Mouse (Mus musculus): Measurements from ENCODE around the gene Gzmn.
A peak's percentile ranks its signal among the peaks of the same experiment; 100 is the strongest.
"Not testable (repeated sequence)": the region's sequence is repeated elsewhere in the genome, so short reads cannot be mapped to it uniquely, and the experiment has no call there.

Gzmn gene

DNA sequence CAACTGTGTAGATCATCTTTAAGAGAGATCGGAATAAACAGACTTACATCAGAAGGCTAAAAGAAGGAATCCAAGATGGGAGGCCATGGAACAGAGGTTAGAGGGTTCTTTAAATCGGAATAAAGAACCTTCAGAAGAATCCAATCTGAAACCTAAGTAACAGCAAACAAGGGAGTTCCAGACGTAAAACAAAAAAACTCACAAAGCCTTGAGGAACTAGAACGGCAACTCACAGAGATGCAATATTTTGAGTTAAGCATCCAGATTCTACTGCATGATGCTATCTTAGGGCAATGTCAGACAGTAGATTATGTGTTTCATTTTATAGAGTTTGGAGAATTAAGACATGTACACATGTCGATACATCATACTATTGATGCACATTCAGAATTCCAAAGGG, at the start of gene Gzmn:
TSS of gene Gzmn (minus strand) at position 101 of the 400 bp plus-strand sequence.
- no peak for DNase-seq (ENCODE audit: low spot score in 2 of 2)

DNA sequence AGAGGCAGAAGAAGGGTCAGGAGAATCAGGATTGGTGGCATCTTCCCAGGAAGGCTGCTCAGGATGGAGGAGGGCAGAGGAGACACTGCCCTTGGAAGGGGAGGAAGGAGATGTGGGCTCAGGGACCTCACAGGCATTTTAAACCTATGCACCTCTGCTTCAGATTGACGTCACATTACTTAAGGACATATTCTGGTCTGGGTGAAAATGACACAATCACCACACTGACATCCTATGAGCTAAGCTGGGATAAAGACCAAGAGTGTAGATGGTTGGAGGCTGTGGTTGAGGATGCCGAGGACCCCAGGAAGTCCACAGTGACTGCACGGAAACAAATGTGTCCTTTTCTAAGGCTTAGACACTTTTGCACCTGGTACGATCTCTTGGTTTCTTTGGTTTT, 36.9 kb upstream of the Gzmn start, which contains the start of gene Gzmf:
TSS of gene Gzmf (minus strand) at position 101 of the 400 bp plus-strand sequence.
- no peak for DNase-seq (ENCODE audit: low spot score in 2 of 2)

DNA sequence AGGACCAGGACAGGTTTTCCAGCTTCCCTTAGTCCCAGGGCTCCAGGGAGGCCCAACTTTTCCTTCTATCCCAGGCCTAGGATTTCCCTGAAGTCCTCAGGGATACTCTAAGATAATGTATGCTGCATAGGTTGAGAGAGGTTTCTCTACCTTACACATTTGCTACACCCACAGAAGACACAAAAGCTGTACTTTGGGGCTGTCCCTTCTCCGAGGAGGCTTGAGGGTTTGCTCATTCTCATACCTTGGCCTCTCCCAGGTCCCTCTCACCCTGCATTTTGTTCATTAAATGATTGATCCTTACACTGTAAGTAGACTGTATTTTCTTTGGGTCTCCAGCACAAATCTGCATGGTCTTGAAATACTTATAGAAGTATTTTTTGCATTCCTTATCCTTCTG, 31.2 kb upstream of the Gzmn start:
- no peak for DNase-seq (ENCODE audit: low spot score in 2 of 2)

DNA sequence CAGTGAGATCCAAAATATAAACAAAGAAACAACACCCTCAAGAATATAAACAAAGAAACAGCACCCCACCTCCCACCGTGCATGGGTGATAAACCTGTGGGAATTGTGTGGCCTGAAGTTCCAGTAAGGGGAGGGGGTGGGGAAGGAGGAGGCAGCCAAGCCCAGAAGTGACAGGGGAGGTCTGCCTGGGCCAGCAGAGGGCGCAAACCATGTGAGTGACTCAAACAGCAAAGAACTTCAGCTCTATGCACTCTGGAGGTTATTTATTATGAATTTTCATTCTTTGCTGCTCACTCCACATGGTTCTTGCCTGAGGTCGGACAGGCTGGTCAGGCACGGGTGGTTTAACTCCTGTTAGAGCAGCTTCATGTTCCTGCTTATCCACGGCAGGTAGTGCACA, 30.6 kb upstream of the Gzmn start:
- DNase-seq (ENCODE audit: low spot score in 2 of 2): not testable (repeated sequence)

- DNase-seq (ENCODE audit: low spot score in 2 of 2): peak; percentile 76 to 80
Measured at GRCm38 (mm10) chr14:56203975-56204374, 29.6 kb upstream of the Gzmn start.

DNA sequence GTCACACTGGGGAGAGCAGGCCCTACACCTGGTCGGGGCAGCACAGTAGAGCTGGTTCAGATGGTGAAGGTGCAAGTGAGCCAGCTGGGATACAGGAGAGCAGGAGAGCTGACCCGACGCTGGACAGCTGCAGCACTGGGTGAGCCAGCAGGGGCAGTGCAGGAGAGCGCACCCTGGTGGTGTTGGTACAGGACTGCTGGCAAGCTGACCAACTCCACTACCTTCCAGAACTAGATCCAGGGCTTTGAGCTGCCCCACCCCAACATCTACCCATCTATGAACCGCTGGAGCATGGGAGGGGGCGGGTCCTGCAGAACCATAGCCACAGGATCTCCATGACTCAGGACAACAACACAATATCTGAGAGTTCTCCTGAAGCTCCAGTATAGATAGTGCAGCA, 12.5 kb upstream of the Gzmn start:
- DNase-seq (ENCODE audit: low spot score in 2 of 2): no peak

GRCm38 (mm10) chr14:56186521-56186920, 12.1 kb upstream of the Gzmn start:
- DNase-seq (ENCODE audit: low spot score in 2 of 2): no peak

DNA sequence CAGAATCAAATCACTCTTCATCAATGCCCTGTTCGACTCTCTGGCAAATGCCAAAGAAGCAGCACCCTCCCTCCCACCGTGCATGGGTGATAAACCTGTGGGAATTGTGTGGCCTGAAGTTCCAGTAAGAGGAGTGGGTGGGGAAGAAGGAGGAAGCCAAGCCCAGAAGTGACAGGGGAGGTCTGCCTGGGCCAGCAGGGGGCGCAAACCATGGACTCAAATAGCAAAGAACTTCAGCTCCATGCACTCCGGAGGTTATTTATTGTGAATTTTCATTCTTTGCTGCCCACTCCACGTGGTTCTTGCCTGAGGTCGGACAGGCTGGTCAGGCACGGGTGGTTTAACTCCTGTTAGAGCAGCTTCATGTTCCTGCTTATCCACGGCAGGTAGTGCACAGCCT, 3.3 kb upstream of the Gzmn start:
- DNase-seq (ENCODE audit: low spot score in 2 of 2): peak; percentile 13 to 18

DNA sequence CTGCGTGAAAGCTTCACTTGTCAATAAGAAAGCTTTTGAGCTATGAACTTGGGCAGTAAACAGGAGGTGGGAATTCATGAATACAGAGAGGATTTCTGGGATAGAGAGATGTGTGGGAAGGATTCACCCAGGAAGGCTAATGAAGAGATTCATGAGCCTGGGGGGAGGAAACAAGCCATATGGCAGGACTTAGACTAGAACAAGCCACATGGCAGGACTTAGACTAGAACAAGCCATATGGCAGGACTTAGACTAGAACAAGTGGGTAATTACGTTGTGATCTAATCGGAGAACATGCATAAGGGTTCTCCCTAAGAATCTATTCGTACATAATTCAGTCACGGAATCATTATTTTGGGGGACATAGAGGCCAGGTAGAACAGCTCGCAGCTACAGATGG, 1.0 kb downstream of the Gzmn start:
- peak in 1 of 2 experiments; percentile 22 for DNase-seq (ENCODE audit: low spot score in 2 of 2)

GRCm38 (mm10) chr14:56172744-56173143, 1.7 kb downstream of the Gzmn start:
- DNase-seq (ENCODE audit: low spot score in 2 of 2): no peak

DNA sequence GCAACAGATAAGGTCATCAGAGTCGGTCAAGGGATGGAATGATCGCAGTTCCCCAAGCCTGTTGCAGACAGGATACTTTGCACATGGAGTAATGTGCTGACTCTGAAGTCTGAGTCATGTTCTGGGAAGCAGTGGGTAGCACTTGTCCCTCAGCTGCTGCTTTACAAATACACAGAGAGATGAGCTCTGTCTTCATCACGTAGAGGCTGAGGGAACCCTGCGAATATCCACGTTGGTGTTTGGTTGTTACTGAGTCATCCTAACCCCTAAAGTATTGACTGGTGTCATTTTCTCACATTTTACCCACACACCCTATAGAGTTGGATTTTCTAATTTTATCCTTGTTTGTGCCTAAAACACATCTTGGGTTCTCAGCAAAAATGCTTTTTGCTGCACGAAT, 6.4 kb downstream of the Gzmn start:
- DNase-seq (ENCODE audit: low spot score in 2 of 2): peak; percentile 42 to 54

GRCm38 (mm10) chr14:56162109-56162508, 12.3 kb downstream of the Gzmn start:
- DNase-seq (ENCODE audit: low spot score in 2 of 2): no peak

DNA sequence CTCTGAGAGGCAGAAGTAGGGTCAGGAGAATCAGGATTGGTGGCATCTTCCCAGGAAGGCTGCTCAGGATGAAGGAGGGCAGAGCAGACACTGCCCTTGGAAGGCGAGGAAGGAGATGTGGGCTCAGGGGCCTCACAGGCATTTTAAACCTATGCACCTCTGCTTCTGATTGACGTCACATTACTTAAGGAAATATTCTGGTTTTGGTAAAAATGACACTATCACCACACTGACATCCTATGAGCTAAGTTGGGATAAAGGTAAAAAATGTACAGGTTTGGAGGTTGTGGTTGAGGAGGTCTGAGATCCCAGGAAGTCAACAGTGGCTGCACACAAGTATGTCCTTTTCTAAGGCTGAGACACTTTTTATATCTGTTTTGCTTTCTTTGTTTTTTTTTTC, 14.9 kb downstream of the Gzmn start, which contains the start of gene Gzmg:
TSS of gene Gzmg (minus strand) at position 101 of the 400 bp plus-strand sequence.
- not testable (repeated sequence) for DNase-seq (ENCODE audit: low spot score in 2 of 2)

DNA sequence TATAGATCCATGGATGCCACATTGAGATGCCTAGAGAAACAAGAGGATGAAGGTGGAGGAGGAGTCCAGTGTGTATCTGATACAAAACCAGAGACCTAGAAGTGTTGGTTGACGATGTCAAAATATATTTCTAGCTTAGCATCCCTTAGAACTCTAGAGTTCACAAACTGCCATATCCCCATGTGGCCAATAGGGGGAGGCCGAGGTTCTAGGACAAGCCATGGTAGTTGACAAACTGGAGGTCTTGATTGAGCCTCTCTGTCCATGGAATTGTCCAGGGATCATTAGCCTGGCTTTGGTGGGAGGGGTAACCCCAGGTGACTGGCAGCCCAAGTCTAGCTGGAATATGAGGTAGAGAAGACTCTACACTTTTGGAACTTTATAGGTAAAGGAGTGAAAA, 19.1 kb downstream of the Gzmn start:
- DNase-seq (ENCODE audit: low spot score in 2 of 2): no peak

- not testable (repeated sequence) for DNase-seq (ENCODE audit: low spot score in 2 of 2)
Measured at GRCm38 (mm10) chr14:56133675-56134074, 40.7 kb downstream of the Gzmn start.

DNA sequence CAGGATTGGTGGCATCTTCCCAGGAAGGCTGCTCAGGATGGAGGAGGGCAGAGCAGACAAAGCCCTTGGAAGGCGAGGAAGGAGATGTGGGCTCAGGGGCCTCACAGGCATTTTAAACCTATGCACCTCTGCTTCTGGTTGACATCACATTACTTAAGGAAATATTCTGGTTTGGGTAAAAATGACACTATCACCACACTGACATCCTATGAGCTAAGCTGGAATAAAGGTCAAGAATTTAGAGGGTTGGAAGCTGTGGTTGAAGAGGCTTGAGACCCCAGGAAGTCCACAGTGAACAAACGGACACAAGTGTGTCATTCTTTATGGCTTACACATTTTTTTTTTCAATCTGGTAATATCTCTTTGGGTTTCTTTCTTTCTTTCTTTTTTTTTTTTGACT, 41.9 kb downstream of the Gzmn start, which contains the start of gene Gzmd:
TSS of gene Gzmd (minus strand) at position 101 of the 400 bp plus-strand sequence.
- DNase-seq (ENCODE audit: low spot score in 2 of 2): not testable (repeated sequence)

DNA sequence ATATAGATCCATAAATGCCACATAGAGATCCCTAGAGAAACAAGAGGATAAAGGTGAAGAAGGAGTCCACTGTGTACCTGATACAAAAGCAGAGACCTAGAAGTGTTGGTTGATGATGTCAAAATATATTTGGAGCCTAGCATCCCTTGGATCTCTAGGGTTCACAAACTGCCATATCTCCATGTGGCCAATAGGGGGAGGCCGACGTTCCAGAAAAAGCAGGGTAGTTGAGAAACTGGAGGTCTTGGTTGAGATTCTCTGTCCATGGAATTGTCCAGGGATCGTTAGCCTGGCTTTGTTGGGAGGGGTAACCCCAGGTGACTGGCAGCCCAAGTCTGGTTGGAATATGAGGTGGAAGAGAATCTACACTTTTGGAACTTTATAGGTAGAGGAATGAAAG, 46.1 kb downstream of the Gzmn start:
- DNase-seq (ENCODE audit: low spot score in 2 of 2): no peak

- DNase-seq (ENCODE audit: low spot score in 2 of 2): no peak
Measured at GRCm38 (mm10) chr14:56123516-56123915, 50.9 kb downstream of the Gzmn start.

- no peak for DNase-seq (ENCODE audit: low spot score in 2 of 2)
Measured at GRCm38 (mm10) chr14:56120525-56120924, 53.9 kb downstream of the Gzmn start, which contains the start of gene Gzme. Gzme (minus strand) TSS chr14:56120625.

Data from right cerebral cortex, adult 2 months (tissue).